Mouse (Mus musculus): ENCODE measurements around the gene Crtac1. TPM values are rescaled to one million over a fixed set of nuclear protein-coding genes. Genes with fewer than 3 reads are reported as not detected.

Gene Crtac1
- polyA plus RNA-seq, 1 experiment from 2014 or later, result 0.10 TPM

GRCm38 (mm10) chr19:42439353-42439752 lies 7.8 kb upstream of the Crtac1 start:
- Histone ChIP-seq H3K36me3 (ENCODE audit: control insufficient read depth, insufficient read depth, low read length) (no peaks in the 10 kb centered on the region), H3K27ac (ENCODE audit: low read depth, low read length) (no peak overlapping the region), H3K4me2 (no peak overlapping the region), H3K4me3 (ENCODE audit: low read depth, low read length) (no peak overlapping the region), H3K9ac (ENCODE audit: low read depth, low read length) (no peak overlapping the region), H3K4me1 (replicated peaks; ENCODE audit: control insufficient read depth, insufficient read depth, low read length) (no peaks in the 10 kb centered on the region), H3K27me3 (replicated peaks; ENCODE audit: control insufficient read depth, insufficient read depth, low read length) (peaks cover 9% of the 10 kb centered on the region), H3K9me3 (ENCODE audit: control insufficient read depth, low read length) (no peaks in the 10 kb centered on the region)
- ATAC-seq (replicated peaks; ENCODE audit: low FRiP score) (no peak), DNase-seq (ENCODE audit: low spot score) (no peak)
- 72% methylated on average over 9 of the region's 9 CpGs for WGBS

- Histone ChIP-seq H3K9me3 (ENCODE audit: control insufficient read depth, low read length) (no peaks in the 10 kb centered on the region), H3K36me3 (ENCODE audit: control insufficient read depth, insufficient read depth, low read length) (no peaks in the 10 kb centered on the region), H3K27me3 (replicated peaks; ENCODE audit: control insufficient read depth, insufficient read depth, low read length) (peaks cover 45% of the 10 kb centered on the region), H3K9ac (ENCODE audit: low read depth, low read length) (no peak overlapping the region), H3K4me3 (ENCODE audit: low read depth, low read length) (no peak overlapping the region), H3K4me1 (replicated peaks; ENCODE audit: control insufficient read depth, insufficient read depth, low read length) (peaks cover 4% of the 10 kb centered on the region; the same call in 1 of the 2 replicates), H3K27ac (ENCODE audit: low read depth, low read length) (no peak overlapping the region), H3K4me2 (no peak overlapping the region)
- ATAC-seq (replicated peaks; ENCODE audit: low FRiP score) (no peak), DNase-seq (ENCODE audit: low spot score) (no peak)
- WGBS, result 67% methylated on average over 4 of the region's 4 CpGs
Measured at GRCm38 (mm10) chr19:42435621-42436020, 4.0 kb upstream of the Crtac1 start.

GRCm38 (mm10) chr19:42432761-42433160 lies 1.2 kb upstream of the Crtac1 start:
- no peak overlapping the region for H3K9ac ChIP-seq (ENCODE audit: low read depth, low read length)
- no peak overlapping the region for H3K4me3 ChIP-seq (ENCODE audit: low read depth, low read length)
- H3K4me2 ChIP-seq, result peak overlapping the region; percentile 70
- DNase-seq (ENCODE audit: low spot score) (no peak), ATAC-seq (replicated peaks; ENCODE audit: low FRiP score) (no peak)
- 32% methylated on average over 8 of the region's 8 CpGs for WGBS
- no peaks in the 10 kb centered on the region for H3K9me3 ChIP-seq (ENCODE audit: control insufficient read depth, low read length)
- no peaks in the 10 kb centered on the region for H3K36me3 ChIP-seq (ENCODE audit: control insufficient read depth, insufficient read depth, low read length)
- H3K27ac ChIP-seq (ENCODE audit: low read depth, low read length), result no peak overlapping the region
- peaks cover 58% of the 10 kb centered on the region for H3K27me3 ChIP-seq (replicated peaks; ENCODE audit: control insufficient read depth, insufficient read depth, low read length)
- peaks cover 4% of the 10 kb centered on the region; the same call in 1 of the 2 replicates for H3K4me1 ChIP-seq (replicated peaks; ENCODE audit: control insufficient read depth, insufficient read depth, low read length)

- ATAC-seq (replicated peaks; ENCODE audit: low FRiP score), result no peak
- Histone ChIP-seq H3K27ac (ENCODE audit: low read depth, low read length) (no peak overlapping the region), H3K4me3 (ENCODE audit: low read depth, low read length) (peak overlapping the region; percentile 53)
Measured at GRCm38 (mm10) chr19:42432191-42432590, 608 bp upstream of the Crtac1 start.

GRCm38 (mm10) chr19:42430981-42431380 lies 602 bp downstream of the Crtac1 start:
- peak overlapping the region; percentile 53 for H3K4me3 ChIP-seq (ENCODE audit: low read depth, low read length)
- no peaks in the 10 kb centered on the region for H3K9me3 ChIP-seq (ENCODE audit: control insufficient read depth, low read length)
- H3K27me3 ChIP-seq (replicated peaks; ENCODE audit: control insufficient read depth, insufficient read depth, low read length), result peaks cover 58% of the 10 kb centered on the region
- H3K4me2 ChIP-seq, result peak overlapping the region; percentile 70
- no peak for DNase-seq (ENCODE audit: low spot score)
- no peak overlapping the region for H3K27ac ChIP-seq (ENCODE audit: low read depth, low read length)
- ATAC-seq (replicated peaks; ENCODE audit: low FRiP score), result no peak
- no peaks in the 10 kb centered on the region for H3K36me3 ChIP-seq (ENCODE audit: control insufficient read depth, insufficient read depth, low read length)
- peaks cover 4% of the 10 kb centered on the region; the same call in 1 of the 2 replicates for H3K4me1 ChIP-seq (replicated peaks; ENCODE audit: control insufficient read depth, insufficient read depth, low read length)
- 7% methylated on average over 19 of the region's 19 CpGs for WGBS
- H3K9ac ChIP-seq (ENCODE audit: low read depth, low read length), result no peak overlapping the region

More at GRCm38 (mm10) chr19:42432191-42432590, 608 bp upstream of the Crtac1 start:
- Histone ChIP-seq H3K4me2 (peak overlapping the region; percentile 70), H3K9me3 (ENCODE audit: control insufficient read depth, low read length) (no peaks in the 10 kb centered on the region), H3K27me3 (replicated peaks; ENCODE audit: control insufficient read depth, insufficient read depth, low read length) (peaks cover 58% of the 10 kb centered on the region), H3K9ac (ENCODE audit: low read depth, low read length) (no peak overlapping the region), H3K36me3 (ENCODE audit: control insufficient read depth, insufficient read depth, low read length) (no peaks in the 10 kb centered on the region), H3K4me1 (replicated peaks; ENCODE audit: control insufficient read depth, insufficient read depth, low read length) (peaks cover 4% of the 10 kb centered on the region; the same call in 1 of the 2 replicates)
- 0% methylated on average over 41 of the region's 44 CpGs for WGBS
- peak; percentile 55 for DNase-seq (ENCODE audit: low spot score)

GRCm38 (mm10) chr19:42429410-42429809 lies 2.2 kb downstream of the Crtac1 start:
- Histone ChIP-seq H3K4me3 (ENCODE audit: low read depth, low read length) (no peak overlapping the region), H3K4me1 (replicated peaks; ENCODE audit: control insufficient read depth, insufficient read depth, low read length) (peaks cover 4% of the 10 kb centered on the region; the same call in 1 of the 2 replicates), H3K9ac (ENCODE audit: low read depth, low read length) (no peak overlapping the region), H3K4me2 (no peak overlapping the region), H3K36me3 (ENCODE audit: control insufficient read depth, insufficient read depth, low read length) (no peaks in the 10 kb centered on the region), H3K27ac (ENCODE audit: low read depth, low read length) (no peak overlapping the region), H3K9me3 (ENCODE audit: control insufficient read depth, low read length) (no peaks in the 10 kb centered on the region), H3K27me3 (replicated peaks; ENCODE audit: control insufficient read depth, insufficient read depth, low read length) (peaks cover 48% of the 10 kb centered on the region)
- WGBS, result 17% methylated on average over 3 of the region's 3 CpGs
- no peak for ATAC-seq (replicated peaks; ENCODE audit: low FRiP score)
- DNase-seq (ENCODE audit: low spot score), result no peak

GRCm38 (mm10) chr19:42425208-42425607 lies 6.4 kb downstream of the Crtac1 start:
- no peaks in the 10 kb centered on the region for H3K36me3 ChIP-seq (ENCODE audit: control insufficient read depth, insufficient read depth, low read length)
- no peak overlapping the region for H3K4me3 ChIP-seq (ENCODE audit: low read depth, low read length)
- H3K4me1 ChIP-seq (replicated peaks; ENCODE audit: control insufficient read depth, insufficient read depth, low read length), result no peaks in the 10 kb centered on the region
- 11% methylated on average over 3 of the region's 3 CpGs for WGBS
- H3K9me3 ChIP-seq (ENCODE audit: control insufficient read depth, low read length), result no peaks in the 10 kb centered on the region
- peak; percentile 40 for DNase-seq (ENCODE audit: low spot score)
- no peak for ATAC-seq (replicated peaks; ENCODE audit: low FRiP score)
- peaks cover 8% of the 10 kb centered on the region for H3K27me3 ChIP-seq (replicated peaks; ENCODE audit: control insufficient read depth, insufficient read depth, low read length)
- H3K27ac ChIP-seq (ENCODE audit: low read depth, low read length), result no peak overlapping the region
- H3K4me2 ChIP-seq, result no peak overlapping the region
- no peak overlapping the region for H3K9ac ChIP-seq (ENCODE audit: low read depth, low read length)

GRCm38 (mm10) chr19:42415042-42415441 lies 16.5 kb downstream of the Crtac1 start:
- Histone ChIP-seq H3K4me2 (no peak overlapping the region), H3K4me1 (replicated peaks; ENCODE audit: control insufficient read depth, insufficient read depth, low read length) (no peaks in the 10 kb centered on the region), H3K36me3 (ENCODE audit: control insufficient read depth, insufficient read depth, low read length) (no peaks in the 10 kb centered on the region), H3K9ac (ENCODE audit: low read depth, low read length) (no peak overlapping the region), H3K27me3 (replicated peaks; ENCODE audit: control insufficient read depth, insufficient read depth, low read length) (peaks cover 6% of the 10 kb centered on the region; the same call in 1 of the 2 replicates), H3K4me3 (ENCODE audit: low read depth, low read length) (no peak overlapping the region), H3K27ac (ENCODE audit: low read depth, low read length) (no peak overlapping the region), H3K9me3 (ENCODE audit: control insufficient read depth, low read length) (no peaks in the 10 kb centered on the region)
- no peak for DNase-seq (ENCODE audit: low spot score)
- WGBS, result 72% methylated on average over 8 of the region's 8 CpGs
- ATAC-seq (replicated peaks; ENCODE audit: low FRiP score), result no peak

- H3K27me3 ChIP-seq (replicated peaks; ENCODE audit: control insufficient read depth, insufficient read depth, low read length), result peaks cover 22% of the 10 kb centered on the region
- H3K9ac ChIP-seq (ENCODE audit: low read depth, low read length), result no peak overlapping the region
Measured at GRCm38 (mm10) chr19:42409856-42410255, 21.7 kb downstream of the Crtac1 start.

More at GRCm38 (mm10) chr19:42409856-42410255, 21.7 kb downstream of the Crtac1 start:
- no peak overlapping the region for H3K27ac ChIP-seq (ENCODE audit: low read depth, low read length)
- H3K9me3 ChIP-seq (ENCODE audit: control insufficient read depth, low read length), result no peaks in the 10 kb centered on the region
- DNase-seq (ENCODE audit: low spot score), result no peak
- no peak for ATAC-seq (replicated peaks; ENCODE audit: low FRiP score)
- 32% methylated on average over 5 of the region's 5 CpGs for WGBS
- no peak overlapping the region for H3K4me2 ChIP-seq
- no peak overlapping the region for H3K4me3 ChIP-seq (ENCODE audit: low read depth, low read length)
- no peaks in the 10 kb centered on the region for H3K36me3 ChIP-seq (ENCODE audit: control insufficient read depth, insufficient read depth, low read length)
- H3K4me1 ChIP-seq (replicated peaks; ENCODE audit: control insufficient read depth, insufficient read depth, low read length), result no peaks in the 10 kb centered on the region

All from liver, embryonic 11.5 days (tissue).